Mouse (Mus musculus) layer of hippocampus, postnatal 25 days (tissue): ENCODE data around the gene Arid2. TPM values are rescaled to one million over a fixed set of nuclear protein-coding genes. Genes with fewer than 3 reads are reported as not detected.
"Not testable (repeated sequence)": the region's sequence is repeated elsewhere in the genome, so short reads cannot be mapped to it uniquely, and the experiment has no call there.

Experiments used
- DNase-seq, 2 experiments: peaks; one replicate each; pipeline ENCODE4 v3.0.0; 2022; ENCODE audit warnings: mixed read lengths in 2 of 2, low spot score in 1 of 2; ENCODE audit errors: extremely low spot score in 1 of 2
- microRNA-seq, 2 experiments: library from miRNA; unstranded; fragments of <30 nt; microRNA quantifications; one replicate each; pipeline ENCODE4 v1.2.0; 2021
- total RNA-seq, 2 experiments: library from RNA; stranded (reverse); gene quantifications; 2 replicates each; pipeline ENCODE4 v1.2.3; 2021

Gene Arid2
- total RNA-seq, 2 experiments from 2014 or later: 32.0 to 37.1 TPM

DNA sequence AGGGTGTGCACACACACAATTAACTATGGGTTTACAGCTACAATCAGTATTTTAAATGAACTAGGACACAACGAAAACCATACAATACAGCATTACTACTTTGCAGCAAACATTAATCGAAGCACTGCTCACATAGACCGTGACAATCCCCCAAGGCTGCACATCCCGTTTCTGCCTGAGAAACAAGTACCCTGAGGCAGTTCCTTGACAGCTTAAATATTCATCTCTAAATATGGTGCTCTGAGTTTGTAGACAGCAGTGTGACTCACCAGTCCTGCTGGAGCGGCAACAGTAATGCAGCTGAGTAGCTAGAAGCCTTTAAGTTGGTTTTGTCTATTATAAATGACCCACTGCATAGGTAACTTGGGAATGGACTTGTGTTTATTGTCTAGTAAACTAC is 118.2 kb downstream of the Arid2 start:
- no peak for DNase-seq

GRCm38 (mm10) chr15:96406253-96406652 is 118.9 kb downstream of the Arid2 start:
- no peak for DNase-seq

GRCm38 (mm10) chr15:96407151-96407550 is 119.8 kb downstream of the Arid2 start:
- no peak for DNase-seq

DNA sequence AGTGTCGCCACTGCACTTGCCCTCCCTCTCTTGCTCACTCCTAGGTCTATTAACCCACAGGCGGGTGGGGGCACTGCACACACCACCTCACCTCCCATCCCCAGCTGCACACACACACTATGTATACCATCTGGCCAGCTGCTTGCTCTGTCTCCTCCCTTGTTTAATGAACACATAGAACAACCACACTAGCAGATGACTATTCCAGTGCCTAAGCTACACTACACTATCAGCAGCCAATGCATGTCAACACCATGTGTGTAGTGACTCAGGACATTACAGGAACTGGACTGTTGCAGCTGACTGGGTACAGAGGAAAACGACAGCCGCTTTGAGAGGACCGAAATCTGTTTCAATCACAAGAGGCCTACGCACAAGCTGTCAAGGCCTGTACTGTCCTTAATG is 121.4 kb downstream of the Arid2 start:
- no peak for DNase-seq

DNA sequence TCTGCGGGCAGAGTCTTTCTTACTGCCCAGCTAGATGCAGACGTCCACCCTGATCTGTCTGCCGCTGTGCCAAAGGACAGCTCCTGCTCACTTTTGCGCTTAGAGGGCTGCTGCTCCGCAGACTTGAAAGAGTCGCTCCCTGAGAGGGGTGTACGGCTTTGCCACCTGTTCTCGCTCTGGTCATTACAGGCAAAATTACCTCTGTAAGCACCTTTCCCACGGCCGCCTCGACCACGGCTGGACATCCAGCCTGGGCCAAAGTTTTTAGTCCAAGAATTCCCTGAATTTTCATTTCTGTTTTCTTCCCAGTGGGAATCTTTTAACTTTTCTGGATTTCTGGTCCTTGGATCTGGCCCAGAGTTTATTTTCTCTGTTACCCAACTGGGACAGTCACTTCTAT is 130.8 kb downstream of the Arid2 start:
- DNase-seq: no peak

GRCm38 (mm10) chr15:96419920-96420319 is 132.6 kb downstream of the Arid2 start:
- no peak for DNase-seq

DNA sequence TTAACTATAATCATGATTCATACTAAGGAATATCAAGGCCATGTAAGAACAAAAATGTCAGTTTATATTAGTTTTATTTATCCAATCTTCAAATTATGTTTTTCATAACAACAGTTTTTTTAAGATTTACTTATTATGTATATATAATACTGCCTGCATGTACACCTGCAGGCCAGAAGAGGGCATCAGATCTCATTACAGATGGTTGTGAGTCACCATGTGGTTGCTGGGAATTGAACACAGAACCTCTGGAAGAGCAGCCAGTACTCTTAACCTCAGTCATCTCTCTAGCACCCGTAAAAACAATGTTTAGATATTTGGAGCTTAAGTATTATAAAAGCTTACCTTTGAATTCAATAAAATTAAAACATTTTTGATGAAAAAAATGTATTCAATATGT is 146.9 kb downstream of the Arid2 start:
- DNase-seq: no peak

DNA sequence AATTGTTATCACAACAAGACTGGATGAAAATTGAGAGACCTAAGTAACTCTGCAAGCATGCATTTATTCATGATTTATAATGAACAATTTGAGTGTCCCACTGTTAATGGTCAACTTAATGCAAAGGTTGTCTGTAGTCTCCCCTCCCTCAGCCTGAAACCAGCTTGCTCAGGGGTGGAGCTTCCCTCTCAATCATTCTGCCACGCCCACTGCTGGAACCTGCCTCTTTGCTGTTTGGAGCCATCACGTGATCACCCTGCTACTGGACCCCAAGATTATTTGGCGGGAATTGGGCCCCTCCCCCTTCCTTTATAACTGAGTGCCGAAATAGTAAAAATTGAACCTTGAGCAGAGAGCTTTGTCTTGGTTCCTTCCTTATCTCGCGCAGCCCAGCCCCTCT is 154.2 kb downstream of the Arid2 start:
- DNase-seq: not testable (repeated sequence)

GRCm38 (mm10) chr15:96446785-96447184 is 159.5 kb downstream of the Arid2 start:
- DNase-seq: no peak

- no peak for DNase-seq
Measured at GRCm38 (mm10) chr15:96448656-96449299, 161.5 kb downstream of the Arid2 start.

DNA sequence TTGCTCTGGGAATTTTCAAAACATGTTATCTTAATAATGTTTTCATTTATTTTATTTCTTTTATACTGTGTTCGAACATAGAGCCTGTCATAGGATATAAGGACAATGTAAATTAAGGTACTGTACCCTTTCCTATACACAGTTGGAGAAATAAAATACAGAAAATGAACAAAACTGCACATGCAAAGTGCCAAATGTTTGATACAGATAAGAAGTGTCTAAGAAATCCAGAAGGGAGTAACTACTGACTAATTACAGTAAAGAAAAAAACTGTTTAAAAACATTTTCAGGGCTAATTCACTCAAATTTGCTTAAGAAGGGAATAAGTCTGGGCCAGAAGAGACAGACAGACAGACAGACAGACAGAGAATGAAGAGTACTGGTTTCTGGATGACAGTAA is 166.0 kb downstream of the Arid2 start:
- DNase-seq: no peak

Small RNA genes lying within 50 kb of the gene (microRNA-seq; reads per million reads assigned to microRNA genes)
- 0 reads per million in 2 experiments for gene Gm25397

Other genes with a start within 250 kb of the Arid2 start
- gene Scaf11, start 173.3 kb downstream of the Arid2 start, total RNA-seq: 10 to 100 TPM; 50.2 to 52.8 TPM